Comparison of ENCODE assay signal across 17 mouse cellular contexts in genomic region chr14:28493806-28494205, GRCm38 (mm10). TPM values are rescaled to one million over a fixed set of nuclear protein-coding genes. Genes with fewer than 3 reads are reported as not detected.
"Had no signal": no experiment of that assay in that cellular context is flagged by ENCODE, and none has a peak within 500 bp of the region (broad histone marks: within the 10 kb centered on the region; RNA-seq: fewer than 3 reads in every experiment).

No protein-coding gene starts in this region.

- H3K27ac ChIP-seq: neural tube, embryonic 13.5 days; neural tube, embryonic 15.5 days; stomach, embryonic 15.5 days; stomach, postnatal 0 days had no signal

- H3K4me1 ChIP-seq: neural tube, embryonic 13.5 days; neural tube, embryonic 15.5 days; stomach, embryonic 15.5 days had no signal

- DNase-seq: retina, postnatal 1 day; right cerebral cortex, adult 18-20 months; right cerebral cortex, postnatal 14 days; right cerebral cortex, postnatal 25 days; right cerebral cortex, postnatal 4 days; spleen, adult 18-20 months; thymus, adult 18-20 months; thymus, adult 2 months; thymus, postnatal 14 days; thymus, postnatal 25 days; thymus, postnatal 36 days; thymus, postnatal 4 days had no signal

- H3K9ac ChIP-seq: neural tube, embryonic 13.5 days; neural tube, embryonic 15.5 days; stomach, embryonic 15.5 days had no signal

- H3K4me2 ChIP-seq: neural tube, embryonic 13.5 days; neural tube, embryonic 15.5 days; stomach, embryonic 15.5 days had no signal

- H3K36me3 ChIP-seq: neural tube, embryonic 13.5 days; neural tube, embryonic 15.5 days; stomach, embryonic 15.5 days had no signal

- H3K9me3 ChIP-seq: neural tube, embryonic 13.5 days; neural tube, embryonic 15.5 days; stomach, embryonic 15.5 days had no signal

- H3K27me3 ChIP-seq: neural tube, embryonic 13.5 days; neural tube, embryonic 15.5 days; stomach, embryonic 15.5 days had no signal

- H3K4me3 ChIP-seq: neural tube, embryonic 13.5 days; neural tube, embryonic 15.5 days; stomach, embryonic 15.5 days had no signal

RNA-seq across cellular contexts. Expression of gene Wnt5a, which starts 10.7 kb away (rescaled TPM):
- total RNA-seq: neutrophil, adult 5-6 weeks had no signal
